Mouse (Mus musculus) erythroblast, embryonic 14.5 days (primary cell): ENCODE data around the gene Lalba.

ENCODE experiments used
- GATA1 ChIP-seq: IDR thresholded peaks from 2 replicates; pipeline ENCODE4 v1.6.1; 2012; ENCODE audit warnings: low read length, inconsistent platforms, mixed read lengths
- TAL1 ChIP-seq: IDR thresholded peaks from 3 replicates; pipeline ENCODE4 v1.6.1; 2012; ENCODE audit warnings: low read length, inconsistent platforms, mixed read lengths

DNA sequence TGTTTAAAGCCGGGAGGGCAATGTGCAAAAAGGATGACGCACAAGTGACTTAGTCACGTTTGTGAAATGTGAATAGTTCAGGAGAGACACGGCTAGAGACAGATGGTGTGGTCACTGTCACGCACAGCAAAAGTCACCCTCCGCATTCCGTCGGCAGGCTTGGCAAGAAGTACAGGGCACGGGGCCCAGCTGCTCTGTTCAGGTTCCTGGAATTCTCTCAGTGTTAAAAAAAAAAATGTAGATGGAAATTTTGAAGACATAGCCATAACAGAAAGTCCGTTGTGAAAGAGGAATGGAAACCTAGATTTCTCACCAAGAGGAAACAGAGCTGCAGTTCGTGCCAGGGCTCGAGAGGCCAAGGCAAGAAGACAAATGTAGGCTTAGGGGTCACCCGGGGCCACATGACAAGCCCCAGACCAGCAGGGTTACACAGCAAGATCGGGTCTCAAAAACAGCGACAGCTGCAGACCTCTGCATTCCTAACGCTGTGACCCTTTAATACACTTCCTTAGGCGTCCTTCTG lies 30.3 kb upstream of the Lalba start:
- TF ChIP-seq GATA1 (no peak), TAL1 (no peak)
